Mouse (Mus musculus) CD4-positive, CD25-positive, alpha-beta regulatory T cell, adult 2 months (primary cell): Measurements from ENCODE around the gene Xpo5.

Experiments used
- DNase-seq: peaks from one replicate; pipeline ENCODE4 v3.0.0-alpha.2; 2012; ENCODE audit warnings: low read depth, low spot score

The Xpo5 gene

GRCm38 (mm10) chr17:46258279-46259053, 55.9 kb downstream of the Xpo5 start:
- no peak for DNase-seq

GRCm38 (mm10) chr17:46259675-46260074, 57.1 kb downstream of the Xpo5 start:
- no peak for DNase-seq

DNA sequence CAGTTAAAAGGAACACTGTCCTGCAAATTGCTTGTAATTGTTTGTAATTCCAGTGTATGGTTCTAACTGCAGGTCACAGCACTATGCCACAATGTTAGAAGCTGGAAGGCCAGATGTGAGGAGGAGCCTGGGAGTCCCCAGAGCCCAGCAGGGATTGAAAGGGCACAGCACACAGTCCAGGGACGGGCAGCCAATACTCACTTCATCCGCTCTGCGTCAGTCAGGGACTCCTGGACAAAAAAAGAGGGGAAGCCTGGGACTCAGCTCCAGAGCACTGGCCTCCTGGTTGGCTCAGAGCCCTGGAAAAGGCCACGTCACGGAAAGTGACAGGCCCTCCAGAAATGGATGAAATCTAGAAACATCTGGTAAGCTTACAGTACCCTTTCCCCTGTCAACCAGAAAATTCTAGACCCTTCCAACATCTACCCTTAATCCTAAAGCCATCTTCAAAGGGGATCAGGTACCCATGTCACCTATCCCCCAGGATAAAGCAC, 59.7 kb downstream of the Xpo5 start:
- no peak for DNase-seq

DNA sequence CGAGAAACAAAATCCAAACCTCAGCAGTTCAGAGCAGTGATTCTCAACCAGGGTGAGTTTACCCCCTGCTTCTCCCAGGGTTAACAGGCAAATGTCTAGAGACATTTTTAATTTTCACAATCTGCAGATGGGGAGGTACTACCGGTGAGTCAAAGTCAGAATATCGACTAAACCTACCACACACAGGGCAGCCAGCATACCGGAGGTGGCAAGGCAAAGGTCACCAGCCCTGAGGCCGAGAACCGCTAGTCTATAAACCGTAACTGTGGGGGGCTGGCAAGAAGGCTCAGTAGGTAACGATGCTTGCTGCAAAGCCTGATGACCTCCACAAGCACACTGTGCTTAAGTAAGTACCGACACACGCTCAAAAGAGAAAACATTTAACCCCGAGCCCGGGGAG, 62.9 kb downstream of the Xpo5 start:
- no peak for DNase-seq

- peak; percentile 84 for DNase-seq
These were observed 63.5 kb downstream of the Xpo5 start for GRCm38 (mm10) chr17:46265918-46266618.

DNA sequence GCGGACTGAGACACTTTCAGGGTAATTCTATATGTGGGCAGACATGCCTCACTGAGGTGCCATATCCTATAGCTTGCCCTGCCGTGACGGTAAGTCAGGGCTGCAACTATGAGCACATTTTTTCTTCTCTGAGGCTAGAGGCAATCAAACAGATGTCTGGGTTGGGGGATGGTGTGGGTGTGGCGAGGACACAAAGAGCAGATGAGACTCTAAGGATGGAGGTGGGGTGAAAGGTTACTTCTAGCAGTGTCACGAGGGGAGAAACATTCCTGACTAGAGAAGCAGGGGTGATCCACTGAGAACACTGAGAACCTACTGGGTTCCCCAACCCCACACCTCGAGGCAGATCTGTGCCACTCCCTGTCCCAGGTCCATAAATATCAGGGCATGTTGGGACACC, 64.4 kb downstream of the Xpo5 start:
- DNase-seq: no peak

DNA sequence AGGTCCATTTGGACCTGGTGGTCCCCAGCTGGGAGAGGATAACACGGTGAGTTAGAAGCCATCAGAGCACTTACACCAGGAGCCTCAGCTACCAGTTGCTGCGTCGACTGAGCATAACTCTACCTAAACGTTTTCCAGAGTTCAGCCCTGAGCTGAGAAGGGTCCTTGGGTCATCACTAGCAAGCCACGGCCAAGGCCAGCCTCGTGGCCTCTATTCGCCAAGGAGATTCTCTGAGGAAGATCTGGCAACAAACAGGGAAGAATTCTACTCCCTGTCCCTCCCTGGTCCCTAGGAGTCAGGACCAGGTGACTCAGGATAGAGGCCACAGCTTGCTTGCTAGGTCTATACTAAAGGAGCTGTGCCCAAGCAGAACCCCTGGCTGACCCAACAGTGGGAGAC, 64.9 kb downstream of the Xpo5 start:
- no peak for DNase-seq

- no peak for DNase-seq
These were observed 65.6 kb downstream of the Xpo5 start for GRCm38 (mm10) chr17:46268026-46268720.

GRCm38 (mm10) chr17:46269771-46270534, 67.4 kb downstream of the Xpo5 start:
- no peak for DNase-seq

DNA sequence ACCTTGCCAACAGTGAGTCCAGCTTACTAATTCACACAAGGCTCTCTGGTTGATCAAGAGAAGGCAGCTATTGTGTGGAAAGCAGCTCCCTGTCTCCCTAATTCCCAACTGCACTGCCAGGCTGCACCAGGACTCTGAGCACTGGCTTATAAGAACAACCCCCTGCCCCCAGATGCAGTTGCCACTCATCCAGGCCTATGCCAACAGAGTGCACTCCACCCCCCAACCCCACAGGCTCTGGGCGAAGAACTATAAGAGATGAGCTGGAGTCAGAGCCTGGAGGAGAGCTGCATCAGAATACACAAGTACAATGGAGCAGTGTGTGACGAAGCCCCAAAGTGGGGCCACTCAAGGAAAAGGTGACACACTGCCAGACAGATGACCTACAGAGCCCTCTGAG, 69.5 kb downstream of the Xpo5 start:
- no peak for DNase-seq

DNA sequence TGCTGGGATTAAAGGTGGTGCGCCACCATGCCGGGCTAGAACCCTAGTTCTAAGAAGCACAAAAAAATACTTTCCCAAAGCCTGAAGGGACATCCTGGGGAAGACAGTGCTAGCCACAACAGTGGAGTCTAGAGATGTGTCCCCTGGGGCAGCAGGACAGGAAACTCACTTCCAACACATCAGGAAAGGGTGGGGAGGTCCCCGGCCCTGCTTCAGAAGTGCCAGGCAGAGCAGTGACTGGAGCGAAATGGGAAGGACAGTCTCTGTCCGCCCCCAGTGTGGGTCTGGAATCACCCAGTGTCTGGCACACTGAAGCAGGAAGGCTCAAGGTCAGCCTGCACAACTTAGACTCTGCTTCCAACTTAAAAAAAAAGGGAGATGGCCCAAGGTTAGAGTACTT, 70.1 kb downstream of the Xpo5 start:
- no peak for DNase-seq

DNA sequence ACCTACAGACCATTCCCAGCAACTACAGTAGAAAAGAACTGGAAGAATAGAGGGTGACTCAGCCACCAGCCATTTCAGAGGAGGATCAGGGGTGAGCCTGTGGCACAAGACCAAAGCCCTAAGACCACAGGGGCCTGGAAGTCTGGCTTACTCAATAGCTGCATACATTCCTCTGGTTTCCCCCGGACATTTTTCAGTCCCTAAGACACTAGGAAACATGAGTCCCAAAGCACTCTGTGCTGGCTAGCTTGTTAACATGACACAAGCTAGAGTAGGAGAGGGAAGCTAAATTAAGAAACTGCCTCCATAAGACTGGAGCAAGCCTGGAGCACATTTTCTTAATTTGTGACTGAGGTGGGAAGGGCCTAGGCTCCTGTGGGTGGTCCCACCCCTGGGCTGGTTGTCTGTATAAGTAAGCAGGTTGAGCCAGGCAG, 71.2 kb downstream of the Xpo5 start:
- no peak for DNase-seq

GRCm38 (mm10) chr17:46274465-46274864, 71.9 kb downstream of the Xpo5 start:
- no peak for DNase-seq

DNA sequence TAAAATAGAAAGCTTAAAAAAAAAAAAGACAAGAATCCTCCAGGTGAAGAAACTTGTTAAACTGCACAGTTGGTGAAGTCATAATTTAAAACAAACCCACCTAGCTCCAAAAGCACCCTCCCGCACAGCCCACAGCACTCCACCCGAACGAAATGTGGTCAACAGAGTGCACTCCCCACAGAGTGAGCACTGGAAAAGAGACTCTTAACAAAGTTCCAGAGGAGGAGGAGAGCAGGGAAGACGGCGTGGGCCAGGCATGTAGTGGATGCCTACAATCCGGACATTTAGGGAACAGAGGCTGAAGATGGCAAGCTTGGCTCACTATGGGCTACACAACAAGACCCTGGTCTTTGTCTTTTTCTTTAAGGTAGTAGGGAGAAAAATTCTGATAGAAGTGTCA, 72.5 kb downstream of the Xpo5 start:
- DNase-seq: no peak

GRCm38 (mm10) chr17:46275506-46275905, 72.9 kb downstream of the Xpo5 start:
- no peak for DNase-seq

GRCm38 (mm10) chr17:46277586-46277985, 75.0 kb downstream of the Xpo5 start:
- DNase-seq: no peak

DNA sequence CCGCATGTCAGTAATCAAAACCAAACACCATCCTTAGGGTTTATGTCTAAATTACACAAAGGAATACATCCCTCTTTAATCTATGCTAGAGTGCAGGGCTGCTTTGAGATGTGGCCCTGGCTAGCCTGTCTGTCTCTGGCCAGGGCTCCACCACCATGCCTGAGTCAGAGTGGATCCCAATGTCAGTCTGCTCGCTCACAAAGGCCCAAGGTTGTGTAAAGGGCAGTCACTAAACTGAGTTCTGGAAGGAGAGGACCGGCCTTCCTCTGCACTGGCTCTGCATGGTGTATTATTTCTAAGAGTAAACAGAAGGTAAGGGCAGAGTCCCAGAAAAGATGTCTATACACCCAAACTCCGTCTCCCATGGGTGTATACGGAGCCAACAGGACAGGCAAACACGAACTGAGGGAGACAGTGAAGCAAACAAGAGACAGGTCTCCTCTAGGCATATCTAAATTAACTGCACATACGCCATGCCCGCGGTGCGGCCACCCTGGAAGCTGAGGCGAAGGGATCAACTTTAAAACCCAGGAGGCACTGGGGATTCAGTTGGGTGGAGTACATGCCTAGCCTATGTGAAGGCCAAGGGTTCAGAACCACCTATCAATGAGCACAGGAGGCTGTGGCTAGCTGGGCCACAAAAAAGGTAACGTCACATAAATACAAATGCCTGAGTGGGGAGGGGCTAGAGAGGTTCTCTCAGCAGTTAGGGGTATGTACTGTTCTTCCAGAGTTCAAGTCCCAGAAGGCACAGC, 75.6 kb downstream of the Xpo5 start:
- DNase-seq: no peak

GRCm38 (mm10) chr17:46282483-46283123, 80.0 kb downstream of the Xpo5 start, which contains the start of gene Tjap1:
Gene Tjap1 (minus strand): TSS chr17:46283026.
- DNase-seq: peak; percentile 91

DNA sequence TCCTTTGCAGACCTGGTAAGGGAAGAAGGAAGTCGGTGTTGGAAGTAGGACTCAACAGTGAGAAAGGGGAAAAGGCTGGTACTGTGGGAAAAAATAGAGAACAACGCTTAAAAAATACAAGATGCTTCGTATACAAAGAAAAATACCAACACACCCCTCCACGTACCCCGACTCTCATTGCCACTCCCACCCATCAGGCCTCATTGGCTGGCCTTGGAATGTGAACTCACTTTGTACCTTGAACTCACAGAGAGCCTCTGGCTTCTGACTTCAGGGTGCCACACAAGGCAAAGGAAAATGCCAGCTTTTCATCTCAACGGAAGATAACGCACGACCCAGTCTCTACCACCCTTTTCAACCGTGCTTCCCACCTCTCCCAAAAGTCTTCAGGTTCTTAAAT, 80.6 kb downstream of the Xpo5 start:
- DNase-seq: no peak

GRCm38 (mm10) chr17:46283911-46284310, 81.3 kb downstream of the Xpo5 start:
- DNase-seq: no peak
